Mouse (Mus musculus) lung, adult 2 months (tissue): ENCODE data around the gene Slc12a3.

Source experiments
- CTCF ChIP-seq: fragments of 200-500 bp; IDR thresholded peaks from 2 replicates; pipeline ENCODE4 v1.5.1; 2011; ENCODE audit warnings: mild to moderate bottlenecking, low read length, control low read depth; ENCODE audit not compliant: insufficient read depth
- POLR2A ChIP-seq: fragments of 200-500 bp; IDR thresholded peaks from 2 replicates; pipeline ENCODE4 v1.6.1; 2011; ENCODE audit warnings: low read depth, mild to moderate bottlenecking, control low read depth, low read length, borderline replicate concordance; ENCODE audit errors: extremely low read depth

DNA sequence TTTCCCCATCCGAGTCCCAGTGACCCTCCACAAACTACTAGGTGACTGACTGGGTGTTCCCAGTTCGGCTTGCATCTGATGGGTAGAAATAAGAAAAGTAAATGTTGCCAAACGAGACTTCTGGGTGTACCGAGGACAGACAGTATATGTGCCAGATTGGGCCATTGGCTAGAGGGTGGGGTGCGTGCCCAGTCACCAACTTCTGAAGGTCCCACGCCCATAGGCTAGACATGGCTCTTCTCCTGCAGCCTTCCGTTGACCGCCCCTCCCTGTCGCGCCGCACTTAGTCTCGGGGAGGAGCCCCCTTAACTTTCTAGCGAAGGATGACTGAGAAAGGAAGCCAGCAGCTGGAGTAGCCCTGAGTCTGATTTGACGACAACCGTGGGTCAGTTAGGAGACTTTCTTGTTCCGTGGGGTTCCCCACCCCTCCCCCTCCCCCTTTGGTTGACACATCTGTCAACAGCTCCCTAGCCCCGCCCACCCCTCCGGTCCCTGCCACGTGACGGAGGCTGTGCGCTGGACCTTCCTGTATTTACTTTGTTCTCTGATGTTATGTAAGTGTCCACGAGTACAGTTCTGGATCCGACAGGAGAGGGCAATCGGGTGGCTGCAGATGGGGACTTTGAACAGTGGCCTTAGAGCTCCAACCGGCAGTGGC is 58.2 kb downstream of the Slc12a3 start:
- TF ChIP-seq CTCF (no peak), POLR2A (peak; percentile 63)
